Mouse (Mus musculus): Measurements from ENCODE around the gene Zfp831. TPM values are rescaled to one million over a fixed set of nuclear protein-coding genes. Genes with fewer than 3 reads are reported as not detected.
A peak's percentile ranks its signal among the peaks of the same experiment; 100 is the strongest.

Zfp831 gene
- 0.08 TPM in 1 of 2 replicates, not detected in the other for polyA plus RNA-seq (2012; ENCODE audit: insufficient read depth, low replicate concordance)

- TF ChIP-seq FLI1 (IDR thresholded peaks at IDR 0.05; ENCODE audit: low read length) (no peak), GATA1 (IDR thresholded peaks at IDR 0.05; ENCODE audit: borderline replicate concordance, low read length) (no peak)
- Histone ChIP-seq H3K36me3 (replicated peaks; ENCODE audit: low read length) (no peaks in the 10 kb centered on the region), H3K4me3 (replicated peaks) (no peak within 1 kb of the TSS), H3K9me3 (no peaks in the 10 kb centered on the region), H3K27me3 (replicated peaks) (peaks cover 2% of the 10 kb centered on the region), H3K4me1 (no peaks in the 10 kb centered on the region)
Measured at GRCm38 (mm10) chr2:174643448-174644144, at the start of gene Zfp831. Gene Zfp831, plus strand, starts transcription at chr2:174643534.

GRCm38 (mm10) chr2:174594965-174595364 is 48.4 kb upstream of the Zfp831 start:
- Histone ChIP-seq H3K36me3 (replicated peaks; ENCODE audit: low read length) (no peaks in the 10 kb centered on the region), H3K4me1 (no peaks in the 10 kb centered on the region), H3K4me3 (replicated peaks) (no peak overlapping the region), H3K27me3 (replicated peaks) (peaks cover 23% of the 10 kb centered on the region), H3K9me3 (no peaks in the 10 kb centered on the region)
- no peak for TF ChIP-seq FLI1 (IDR thresholded peaks at IDR 0.05; ENCODE audit: low read length)
- no peak for TF ChIP-seq GATA1 (IDR thresholded peaks at IDR 0.05; ENCODE audit: borderline replicate concordance, low read length)

- TF ChIP-seq FLI1 (IDR thresholded peaks at IDR 0.05; ENCODE audit: low read length) (no peak), GATA1 (IDR thresholded peaks at IDR 0.05; ENCODE audit: borderline replicate concordance, low read length) (no peak)
- Histone ChIP-seq H3K9me3 (no peaks in the 10 kb centered on the region), H3K36me3 (replicated peaks; ENCODE audit: low read length) (no peaks in the 10 kb centered on the region), H3K4me3 (replicated peaks) (no peak overlapping the region), H3K4me1 (no peaks in the 10 kb centered on the region), H3K27me3 (replicated peaks) (peaks cover 26% of the 10 kb centered on the region)
Measured at GRCm38 (mm10) chr2:174595611-174596010, 47.7 kb upstream of the Zfp831 start.

GRCm38 (mm10) chr2:174596457-174596856 is 46.9 kb upstream of the Zfp831 start:
- TF ChIP-seq FLI1 (IDR thresholded peaks at IDR 0.05; ENCODE audit: low read length) (no peak), GATA1 (IDR thresholded peaks at IDR 0.05; ENCODE audit: borderline replicate concordance, low read length) (no peak)
- Histone ChIP-seq H3K9me3 (no peaks in the 10 kb centered on the region), H3K27me3 (replicated peaks) (peaks cover 34% of the 10 kb centered on the region), H3K36me3 (replicated peaks; ENCODE audit: low read length) (no peaks in the 10 kb centered on the region), H3K4me3 (replicated peaks) (no peak overlapping the region), H3K4me1 (peaks cover 3% of the 10 kb centered on the region)

- no peak overlapping the region for H3K4me3 ChIP-seq (replicated peaks)
- no peaks in the 10 kb centered on the region for H3K9me3 ChIP-seq
- H3K27me3 ChIP-seq (replicated peaks) = peaks cover 46% of the 10 kb centered on the region
- no peak for TF ChIP-seq FLI1 (IDR thresholded peaks at IDR 0.05; ENCODE audit: low read length)
- no peaks in the 10 kb centered on the region for H3K36me3 ChIP-seq (replicated peaks; ENCODE audit: low read length)
- H3K4me1 ChIP-seq = peaks cover 21% of the 10 kb centered on the region
Measured at GRCm38 (mm10) chr2:174598451-174598850, 44.9 kb upstream of the Zfp831 start.

GRCm38 (mm10) chr2:174599071-174599635 is 44.2 kb upstream of the Zfp831 start:
- no peak overlapping the region for H3K4me3 ChIP-seq (replicated peaks)
- peaks cover 53% of the 10 kb centered on the region for H3K27me3 ChIP-seq (replicated peaks)
- TF ChIP-seq GATA1 (IDR thresholded peaks at IDR 0.05; ENCODE audit: borderline replicate concordance, low read length) (no peak), FLI1 (IDR thresholded peaks at IDR 0.05; ENCODE audit: low read length) (no peak)
- no peaks in the 10 kb centered on the region for H3K9me3 ChIP-seq
- no peaks in the 10 kb centered on the region for H3K36me3 ChIP-seq (replicated peaks; ENCODE audit: low read length)
- H3K4me1 ChIP-seq = peaks cover 21% of the 10 kb centered on the region

GRCm38 (mm10) chr2:174599853-174600271 is 43.5 kb upstream of the Zfp831 start:
- Histone ChIP-seq H3K9me3 (no peaks in the 10 kb centered on the region), H3K27me3 (replicated peaks) (peaks cover 52% of the 10 kb centered on the region), H3K4me3 (replicated peaks) (no peak overlapping the region), H3K36me3 (replicated peaks; ENCODE audit: low read length) (no peaks in the 10 kb centered on the region), H3K4me1 (peaks cover 21% of the 10 kb centered on the region)
- TF ChIP-seq GATA1 (IDR thresholded peaks at IDR 0.05; ENCODE audit: borderline replicate concordance, low read length) (no peak), FLI1 (IDR thresholded peaks at IDR 0.05; ENCODE audit: low read length) (no peak)

- no peaks in the 10 kb centered on the region for H3K9me3 ChIP-seq
- TF ChIP-seq GATA1 (IDR thresholded peaks at IDR 0.05; ENCODE audit: borderline replicate concordance, low read length) (no peak), FLI1 (IDR thresholded peaks at IDR 0.05; ENCODE audit: low read length) (no peak)
- H3K36me3 ChIP-seq (replicated peaks; ENCODE audit: low read length) = no peaks in the 10 kb centered on the region
- peaks cover 21% of the 10 kb centered on the region for H3K4me1 ChIP-seq
- peaks cover 59% of the 10 kb centered on the region for H3K27me3 ChIP-seq (replicated peaks)
- H3K4me3 ChIP-seq (replicated peaks) = peak overlapping the region; percentile 19
Measured at GRCm38 (mm10) chr2:174601938-174602685, 41.2 kb upstream of the Zfp831 start.

GRCm38 (mm10) chr2:174603321-174603720 is 40.0 kb upstream of the Zfp831 start:
- Histone ChIP-seq H3K4me1 (peaks cover 21% of the 10 kb centered on the region), H3K9me3 (no peaks in the 10 kb centered on the region), H3K27me3 (replicated peaks) (peaks cover 50% of the 10 kb centered on the region), H3K4me3 (replicated peaks) (no peak overlapping the region), H3K36me3 (replicated peaks; ENCODE audit: low read length) (no peaks in the 10 kb centered on the region)
- no peak for TF ChIP-seq FLI1 (IDR thresholded peaks at IDR 0.05; ENCODE audit: low read length)
- no peak for TF ChIP-seq GATA1 (IDR thresholded peaks at IDR 0.05; ENCODE audit: borderline replicate concordance, low read length)

- peaks cover 21% of the 10 kb centered on the region for H3K4me1 ChIP-seq
- H3K9me3 ChIP-seq = no peaks in the 10 kb centered on the region
- peaks cover 41% of the 10 kb centered on the region for H3K27me3 ChIP-seq (replicated peaks)
- TF ChIP-seq FLI1 (IDR thresholded peaks at IDR 0.05; ENCODE audit: low read length) (no peak), GATA1 (IDR thresholded peaks at IDR 0.05; ENCODE audit: borderline replicate concordance, low read length) (no peak)
- H3K4me3 ChIP-seq (replicated peaks) = no peak overlapping the region
- H3K36me3 ChIP-seq (replicated peaks; ENCODE audit: low read length) = no peaks in the 10 kb centered on the region
Measured at GRCm38 (mm10) chr2:174605020-174605419, 38.3 kb upstream of the Zfp831 start.
